Mouse (Mus musculus): ENCODE measurements around the gene Aspscr1.
A peak's percentile ranks its signal among the peaks of the same experiment; 100 is the strongest.

Aspscr1 gene

DNA sequence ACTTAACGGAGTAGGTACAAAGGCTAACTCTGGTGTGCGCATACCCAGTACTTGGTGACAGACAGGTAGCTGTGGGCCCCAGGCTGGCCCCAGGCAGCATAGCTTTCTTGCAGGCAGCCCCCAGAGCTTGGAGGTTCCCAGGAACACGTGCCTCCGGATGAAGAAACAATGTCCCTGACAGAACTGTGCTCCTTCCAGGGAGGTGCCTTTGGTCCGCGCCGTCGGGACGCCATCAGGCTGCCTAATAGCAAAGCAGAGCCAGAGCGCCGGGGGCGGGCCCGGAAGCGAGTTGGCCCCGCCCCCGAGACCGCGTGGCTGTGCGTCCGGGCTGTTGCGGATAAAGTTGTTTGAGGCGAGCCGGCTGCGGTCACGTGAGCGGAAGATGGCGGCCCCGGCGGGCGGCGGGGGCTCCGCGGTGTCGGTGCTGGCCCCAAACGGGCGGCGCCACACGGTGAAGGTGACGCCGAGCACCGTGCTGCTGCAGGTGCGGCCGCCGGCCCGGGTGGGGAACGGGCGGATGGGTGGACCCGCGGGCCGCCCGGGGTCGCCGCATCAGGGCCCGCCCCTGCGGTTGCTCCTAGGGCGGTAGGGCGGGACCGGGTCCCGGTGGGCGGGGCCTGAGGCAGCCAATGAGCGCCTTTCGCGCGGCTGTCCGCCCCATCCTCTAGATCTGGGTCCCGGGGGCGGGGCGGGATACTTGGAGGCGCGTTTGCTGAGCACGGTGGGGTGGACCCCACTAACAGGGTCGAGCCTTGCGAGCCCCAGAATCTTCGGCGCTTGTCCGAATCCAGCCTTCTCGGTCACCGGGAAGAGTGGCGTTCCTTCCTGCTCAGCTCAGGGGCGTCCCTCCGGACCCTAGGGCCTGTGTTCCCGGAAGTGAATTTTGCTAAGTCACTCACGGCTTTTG, at the start of gene Aspscr1:
Aspscr1 (plus strand) TSS at position 287 of the 907 bp plus-strand sequence.
- DNase-seq = peak; percentile 96

- DNase-seq = peak; percentile 74
Observed at GRCm38 (mm10) chr11:120623961-120624679, 48.7 kb upstream of the Aspscr1 start.

GRCm38 (mm10) chr11:120624680-120625111, 48.1 kb upstream of the Aspscr1 start:
- DNase-seq = peak; percentile 87

- DNase-seq = no peak
Observed at GRCm38 (mm10) chr11:120625152-120625775, 47.5 kb upstream of the Aspscr1 start, which contains the start of gene Sirt7. Gene Sirt7, minus strand, starts transcription at chr11:120625240.

GRCm38 (mm10) chr11:120626785-120627467, 45.8 kb upstream of the Aspscr1 start:
- DNase-seq = no peak

DNA sequence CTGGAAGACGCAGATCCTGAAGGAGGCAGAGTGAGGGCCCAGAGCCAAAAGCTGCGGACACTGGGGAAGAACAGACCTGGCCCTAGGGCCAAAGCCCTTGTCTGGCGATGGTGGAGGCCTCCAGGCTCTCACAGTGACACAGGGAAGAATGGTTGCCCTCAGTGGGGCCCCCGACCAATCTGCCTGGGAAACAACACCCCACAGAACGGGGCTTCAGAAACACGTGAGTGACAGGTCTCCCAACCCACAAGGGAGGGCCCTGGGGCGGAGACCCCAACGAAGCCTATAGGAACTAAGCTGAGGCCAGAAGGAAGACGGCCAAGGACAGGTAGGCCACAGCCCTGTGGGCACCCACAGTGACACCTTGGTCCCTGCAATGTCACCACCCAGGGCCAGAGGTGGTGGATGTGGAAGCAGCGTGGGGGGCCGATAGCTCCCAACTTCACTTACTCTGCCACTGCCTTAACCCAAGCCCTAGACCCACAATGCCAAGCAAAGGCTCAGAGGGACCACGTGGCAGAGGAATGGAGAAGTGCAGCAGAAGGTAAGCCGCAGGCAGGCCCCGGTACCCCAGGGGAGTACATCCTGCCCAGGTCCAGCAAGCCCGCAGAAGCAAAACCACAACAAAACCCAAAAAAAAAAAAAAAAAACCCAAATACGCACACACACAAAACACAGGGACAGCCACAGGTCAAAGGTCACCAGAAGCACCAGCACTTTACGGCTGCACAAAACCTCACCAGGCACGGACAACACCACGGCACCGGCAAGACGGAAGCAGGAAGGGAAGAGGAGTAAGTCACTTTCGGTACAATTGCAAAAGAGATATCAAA, 45.1 kb upstream of the Aspscr1 start:
- DNase-seq = no peak

DNA sequence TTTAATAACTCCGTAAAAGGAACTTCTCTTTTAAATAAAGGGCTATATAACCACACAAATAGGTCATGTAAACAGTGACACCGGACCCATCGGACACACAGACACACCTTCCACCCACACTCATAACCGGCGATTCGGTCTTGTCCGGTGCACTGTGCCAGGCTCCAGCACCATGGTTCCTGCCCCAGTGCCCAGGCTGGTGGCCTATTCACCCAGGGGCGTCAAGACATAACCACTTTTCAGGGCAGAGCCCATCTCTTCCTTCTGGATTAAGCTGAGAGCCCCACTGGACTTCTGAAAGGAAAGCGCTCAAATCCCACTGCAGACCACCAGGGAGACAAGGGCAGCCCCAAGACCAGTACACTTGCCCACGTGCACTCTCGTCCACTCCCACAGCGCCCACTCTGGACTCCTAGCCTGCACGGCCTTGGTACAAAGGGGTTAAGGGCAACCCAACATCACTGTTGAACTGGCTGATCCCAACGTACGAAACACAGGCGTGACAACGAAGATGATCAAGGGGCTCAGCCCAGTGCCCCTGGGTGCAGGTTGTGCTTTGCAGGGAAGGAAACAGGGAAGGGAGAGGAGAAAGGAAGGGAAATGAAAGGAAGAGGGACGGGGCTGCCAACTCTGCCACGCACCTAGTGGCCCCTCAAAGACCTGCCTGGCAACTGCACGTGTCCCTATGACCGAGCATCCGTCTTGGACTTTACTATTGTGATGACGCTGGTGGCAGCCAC, 44.0 kb upstream of the Aspscr1 start:
- DNase-seq = no peak

DNA sequence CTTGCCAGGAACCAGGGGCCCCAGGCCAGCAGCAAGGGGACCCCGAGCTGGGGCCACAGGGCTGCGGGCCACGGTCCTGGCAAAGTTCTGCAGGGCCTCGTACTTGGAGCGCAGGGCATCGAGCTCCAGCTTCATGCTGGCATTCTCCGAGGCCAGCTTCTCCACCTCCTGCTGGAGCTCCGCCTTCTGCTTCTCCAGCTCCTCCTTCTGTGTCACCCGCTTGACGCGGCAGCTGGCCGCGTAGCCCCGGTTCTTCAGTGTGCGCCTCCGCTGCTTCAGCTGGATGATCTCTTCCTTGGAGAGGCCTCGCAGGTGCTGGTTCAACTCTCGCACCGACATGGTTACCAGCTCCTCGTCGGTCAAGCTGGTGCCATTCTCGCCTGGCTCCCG, 43.4 kb upstream of the Aspscr1 start:
- peak; percentile 45 for DNase-seq

- DNase-seq = peak; percentile 39
Observed at GRCm38 (mm10) chr11:120629911-120630310, 42.9 kb upstream of the Aspscr1 start.

DNA sequence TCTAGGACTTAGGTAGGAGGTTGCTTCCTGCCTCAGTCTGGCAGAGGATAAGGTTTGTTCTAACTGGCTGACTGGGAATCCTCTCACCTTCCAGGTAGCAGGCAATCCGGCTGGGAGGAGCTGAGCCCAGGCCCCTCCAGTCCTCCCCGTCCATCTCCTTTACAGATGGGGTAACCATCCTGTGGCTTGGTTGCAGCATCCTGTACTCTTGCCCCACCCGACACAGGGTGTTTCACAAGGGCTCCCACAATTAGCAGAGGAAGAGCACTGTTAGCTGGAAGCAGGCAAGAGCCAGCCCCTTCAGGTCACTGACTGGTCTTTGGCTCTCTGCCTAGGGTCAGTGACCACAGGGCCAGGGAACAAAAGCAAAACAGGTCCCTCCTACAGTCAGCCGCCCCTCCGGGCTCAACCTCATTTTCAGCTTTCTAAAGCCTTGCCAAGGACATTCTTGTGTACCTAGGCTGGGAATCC, 42.3 kb upstream of the Aspscr1 start:
- peak; percentile 49 for DNase-seq

DNA sequence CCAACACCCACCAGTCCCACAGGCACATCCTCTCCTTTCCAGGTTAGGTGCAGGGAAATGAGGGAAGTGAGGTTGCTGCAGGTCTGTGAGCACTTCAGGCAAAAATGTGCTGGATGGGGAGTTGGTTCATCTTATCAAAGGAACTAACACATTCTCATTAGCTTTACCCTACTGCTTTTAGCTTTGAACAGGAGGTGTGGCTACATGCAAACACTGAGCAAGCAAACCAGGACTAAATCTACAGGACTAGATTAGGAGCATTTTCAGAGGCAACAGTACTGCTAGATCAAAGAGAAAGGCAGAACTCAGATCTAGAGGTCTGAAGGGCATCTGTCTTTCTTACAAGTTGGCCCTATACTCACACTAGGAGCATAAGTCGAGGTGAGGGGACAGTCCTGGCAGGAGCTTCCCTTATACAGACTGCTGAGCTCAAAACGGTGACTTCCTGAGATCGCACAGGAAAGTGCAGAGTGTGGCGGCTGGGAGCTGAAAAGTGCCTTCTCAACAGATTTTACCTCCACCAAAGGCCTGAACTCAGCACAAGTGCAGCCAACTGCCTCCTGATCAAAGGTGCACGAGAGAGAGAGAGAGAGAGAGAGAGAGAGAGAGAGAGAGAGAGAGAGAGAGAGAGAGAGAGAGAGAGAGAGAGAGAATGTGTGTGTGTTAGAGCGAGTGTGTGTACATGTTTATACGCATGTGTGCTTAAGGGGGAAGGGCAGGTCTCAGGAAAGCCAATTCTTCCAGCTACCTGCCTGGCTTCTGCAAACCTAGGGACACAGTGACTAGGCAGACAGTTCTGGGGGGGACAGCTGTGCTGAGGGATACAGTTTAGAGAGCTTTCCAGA, 41.7 kb upstream of the Aspscr1 start:
- DNase-seq = no peak

DNA sequence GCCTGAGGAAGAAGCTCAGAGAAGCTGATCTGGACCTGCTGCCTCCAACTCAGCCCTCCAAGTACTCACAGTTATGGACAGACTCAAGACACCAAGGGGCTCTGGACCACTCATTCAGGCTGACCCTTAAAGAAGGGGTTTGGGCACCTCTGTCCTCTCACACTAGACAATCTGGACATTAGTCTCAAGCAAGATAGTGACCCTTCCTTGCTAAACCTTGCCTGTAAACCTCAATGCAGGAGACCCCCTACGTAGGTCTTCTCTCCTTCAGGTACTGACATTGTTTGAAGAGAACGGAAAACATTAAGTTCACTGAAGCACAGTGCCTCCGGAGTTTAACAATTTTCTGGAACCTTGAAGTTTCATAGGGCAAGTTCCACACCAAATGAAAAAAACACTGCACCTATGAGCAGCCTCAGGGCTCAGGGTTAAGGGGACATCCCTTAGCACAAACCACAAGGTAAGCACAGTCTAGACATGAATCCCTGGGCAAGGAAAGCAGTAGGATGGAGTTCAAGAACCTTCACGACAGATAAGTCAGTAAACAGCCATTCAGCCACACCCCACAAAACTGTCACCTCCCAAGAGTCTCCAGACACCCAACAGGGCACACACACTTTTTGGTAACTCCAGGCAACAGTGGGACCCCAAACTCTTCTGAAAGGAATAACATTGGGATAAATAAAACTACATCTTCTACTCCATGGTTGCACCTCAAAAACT, 40.9 kb upstream of the Aspscr1 start:
- no peak for DNase-seq

GRCm38 (mm10) chr11:120632559-120633519, 39.9 kb upstream of the Aspscr1 start:
- DNase-seq = peak; percentile 72

DNA sequence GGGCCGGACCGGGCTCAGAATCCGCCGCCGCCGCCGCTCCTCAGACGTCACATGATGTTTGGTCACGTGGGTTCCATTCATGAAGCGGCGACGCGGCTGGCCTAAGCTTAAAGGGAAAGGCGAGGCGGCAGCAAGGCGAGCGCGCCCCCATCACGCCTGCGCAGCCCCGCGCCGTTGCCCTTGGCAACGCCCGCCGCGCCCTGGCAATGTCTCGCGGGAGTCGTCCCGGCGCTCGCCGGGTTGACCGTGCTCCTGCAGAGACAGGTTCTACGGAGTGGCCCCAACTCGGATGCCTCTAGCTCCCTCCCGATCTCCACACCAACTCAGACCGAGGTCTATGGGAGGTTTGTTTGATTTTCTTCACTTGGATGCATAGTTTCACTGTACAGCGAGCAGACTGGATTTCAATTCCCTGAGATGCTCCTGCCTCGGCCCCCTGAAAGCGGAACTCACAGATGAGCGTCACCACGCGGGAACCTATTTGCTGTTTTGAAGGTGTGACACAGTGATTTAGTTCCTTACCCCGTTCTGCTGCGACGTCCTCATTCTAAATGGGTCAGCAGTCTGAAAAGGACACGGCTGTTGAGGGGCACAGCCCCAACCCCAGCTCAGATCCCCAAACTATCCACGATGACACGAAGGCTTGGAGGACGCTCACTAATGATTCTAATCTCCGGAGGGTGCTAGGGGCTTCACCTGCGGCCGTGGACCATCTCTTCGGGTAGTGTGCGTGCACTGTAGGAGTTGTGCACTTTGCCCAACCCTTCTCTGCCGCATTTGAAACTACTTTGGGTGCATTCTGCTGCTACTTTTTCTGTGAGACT, 39.0 kb upstream of the Aspscr1 start, which contains the start of gene Mafg:
Mafg (minus strand) TSS at position 81 of the 824 bp plus-strand sequence.
- peak; percentile 93 for DNase-seq

GRCm38 (mm10) chr11:120634810-120635209, 38.0 kb upstream of the Aspscr1 start:
- DNase-seq = no peak

- DNase-seq = no peak
Observed at GRCm38 (mm10) chr11:120641255-120641654, 31.5 kb upstream of the Aspscr1 start.

GRCm38 (mm10) chr11:120641869-120642268, 30.9 kb upstream of the Aspscr1 start:
- DNase-seq = no peak
